Mouse (Mus musculus) CD8-positive naive resting alpha-beta T cell, adult 2 months (primary cell): ENCODE measurements around the gene Plb1.

Experiments used
- DNase-seq, 2 experiments: peaks; one replicate each; pipeline ENCODE4 v3.0.0; 2022; ENCODE audit warnings: low read depth in 2 of 2, low spot score in 2 of 2

The Plb1 gene

GRCm38 (mm10) chr5:32243286-32243885, 10.9 kb downstream of the Plb1 start:
- no peak for DNase-seq

- DNase-seq, result no peak
Observed at GRCm38 (mm10) chr5:32245385-32245784, 12.9 kb downstream of the Plb1 start.

- no peak for DNase-seq
Observed at GRCm38 (mm10) chr5:32260751-32261150, 28.2 kb downstream of the Plb1 start.

- no peak for DNase-seq
Observed at GRCm38 (mm10) chr5:32261251-32261650, 28.7 kb downstream of the Plb1 start.

GRCm38 (mm10) chr5:32262534-32262933, 30.0 kb downstream of the Plb1 start:
- no peak for DNase-seq

GRCm38 (mm10) chr5:32272502-32272901, 40.0 kb downstream of the Plb1 start:
- DNase-seq, result no peak

DNA sequence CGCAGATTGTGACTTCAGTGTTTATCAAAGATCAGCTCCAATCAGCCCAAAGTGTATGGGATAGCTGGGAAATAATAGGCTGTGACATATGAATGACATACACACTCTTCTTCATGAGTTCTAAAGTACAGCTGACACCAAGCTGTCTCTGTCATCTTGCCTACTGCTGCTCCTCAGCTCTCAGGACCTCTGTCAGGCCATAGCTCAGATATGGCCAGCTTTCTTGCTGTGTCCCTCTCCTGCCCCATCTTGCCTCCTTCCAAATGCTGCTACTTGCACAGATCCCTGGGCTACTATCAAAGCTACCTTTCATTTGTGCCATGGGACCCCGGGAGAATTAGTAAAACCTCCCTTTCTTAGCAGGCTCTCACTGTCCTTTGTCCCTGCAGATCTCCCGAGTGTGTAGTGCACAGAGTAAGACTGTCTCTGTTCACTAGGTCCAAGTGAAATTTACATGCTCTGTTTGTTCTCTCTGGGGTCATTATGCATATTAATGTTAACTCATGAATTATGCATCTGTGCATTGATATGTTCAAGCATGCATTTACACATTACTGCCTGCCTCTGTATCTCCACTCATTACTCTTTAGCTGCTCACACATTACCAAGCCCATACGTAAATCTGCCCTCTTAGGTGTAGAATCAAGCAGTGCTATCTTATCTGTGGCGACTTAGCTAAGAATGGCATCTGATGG, 45.6 kb downstream of the Plb1 start:
- no peak for DNase-seq

GRCm38 (mm10) chr5:32280066-32280465, 47.6 kb downstream of the Plb1 start:
- no peak for DNase-seq

GRCm38 (mm10) chr5:32282345-32282744, 49.8 kb downstream of the Plb1 start:
- no peak for DNase-seq

DNA sequence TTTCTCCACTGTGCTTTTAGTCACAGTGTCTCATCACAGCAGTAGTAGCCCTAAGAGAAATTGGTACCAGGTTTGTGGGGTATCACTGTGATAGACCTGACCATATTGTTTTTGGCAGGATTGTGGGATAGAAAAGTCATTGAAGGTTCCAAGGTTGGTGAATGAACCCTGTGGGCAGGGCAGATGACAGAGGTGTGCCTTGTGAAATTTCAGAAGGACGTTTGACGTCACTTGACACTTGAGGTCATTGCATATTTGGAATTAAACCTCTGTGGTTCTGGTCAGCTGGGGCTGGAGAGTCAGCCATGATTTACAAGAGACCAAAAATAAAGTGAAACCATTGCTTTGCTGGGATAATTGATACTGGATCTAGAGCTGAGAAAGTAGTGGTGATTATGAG, 50.9 kb downstream of the Plb1 start:
- no peak for DNase-seq

DNA sequence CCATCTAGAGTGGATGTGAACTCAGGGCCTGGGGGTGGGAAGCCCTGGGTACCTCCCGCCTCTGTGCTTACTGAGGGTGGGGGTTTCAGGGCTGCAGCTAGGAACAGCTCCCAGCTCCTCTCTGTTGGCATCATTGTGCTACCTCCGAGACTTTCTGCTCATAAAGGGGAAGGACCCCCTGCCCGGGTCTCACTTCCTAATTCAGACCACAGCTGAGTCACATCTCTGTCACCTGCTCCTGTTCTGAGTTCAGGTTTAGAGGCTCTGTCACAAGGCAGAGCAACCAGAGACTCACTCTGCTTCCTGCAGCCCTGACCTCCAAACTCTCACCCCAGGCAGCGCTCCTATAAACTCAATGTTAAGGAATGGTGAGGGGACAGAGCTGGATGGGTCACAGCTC, 53.8 kb downstream of the Plb1 start:
- no peak for DNase-seq

DNA sequence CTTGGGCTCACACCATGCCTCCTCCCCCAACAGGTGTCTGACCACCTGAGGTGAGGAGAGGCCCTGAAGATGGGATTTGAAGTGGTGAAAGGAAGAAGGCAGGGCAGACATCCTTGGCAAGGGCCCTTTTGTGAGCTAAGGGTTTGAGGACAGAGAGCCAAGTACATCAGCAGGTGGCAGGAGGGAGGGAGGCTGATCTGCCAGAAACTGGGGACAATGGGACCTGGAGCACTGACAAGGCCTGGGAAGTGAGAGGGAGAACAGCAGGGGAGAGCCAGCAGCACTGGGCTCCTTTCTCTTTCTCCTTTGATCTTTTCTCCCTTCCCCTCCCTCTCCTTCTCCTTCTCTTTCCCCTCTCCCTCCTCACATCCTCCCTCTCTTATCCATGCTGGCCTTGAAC, 55.5 kb downstream of the Plb1 start:
- DNase-seq, result no peak

DNA sequence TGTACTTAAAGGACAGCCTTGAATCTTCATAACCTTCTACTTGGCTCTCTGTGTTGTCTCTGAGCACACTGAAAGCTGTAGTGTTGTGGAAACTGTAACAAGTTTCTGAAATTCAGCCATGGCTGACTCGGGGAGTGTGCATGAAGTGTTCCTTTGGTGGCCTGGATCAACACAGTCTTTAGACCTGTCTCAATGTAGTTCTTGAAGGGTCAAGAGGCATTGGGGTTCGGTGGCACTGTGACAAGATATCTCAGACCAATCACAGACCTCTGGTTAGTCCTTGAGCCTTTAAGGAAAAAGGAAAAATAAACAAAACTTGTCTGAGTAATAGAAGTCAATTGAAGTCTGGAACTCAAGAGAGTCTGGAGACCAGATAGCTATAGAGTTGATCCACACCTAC, 58.8 kb downstream of the Plb1 start:
- no peak for DNase-seq

DNA sequence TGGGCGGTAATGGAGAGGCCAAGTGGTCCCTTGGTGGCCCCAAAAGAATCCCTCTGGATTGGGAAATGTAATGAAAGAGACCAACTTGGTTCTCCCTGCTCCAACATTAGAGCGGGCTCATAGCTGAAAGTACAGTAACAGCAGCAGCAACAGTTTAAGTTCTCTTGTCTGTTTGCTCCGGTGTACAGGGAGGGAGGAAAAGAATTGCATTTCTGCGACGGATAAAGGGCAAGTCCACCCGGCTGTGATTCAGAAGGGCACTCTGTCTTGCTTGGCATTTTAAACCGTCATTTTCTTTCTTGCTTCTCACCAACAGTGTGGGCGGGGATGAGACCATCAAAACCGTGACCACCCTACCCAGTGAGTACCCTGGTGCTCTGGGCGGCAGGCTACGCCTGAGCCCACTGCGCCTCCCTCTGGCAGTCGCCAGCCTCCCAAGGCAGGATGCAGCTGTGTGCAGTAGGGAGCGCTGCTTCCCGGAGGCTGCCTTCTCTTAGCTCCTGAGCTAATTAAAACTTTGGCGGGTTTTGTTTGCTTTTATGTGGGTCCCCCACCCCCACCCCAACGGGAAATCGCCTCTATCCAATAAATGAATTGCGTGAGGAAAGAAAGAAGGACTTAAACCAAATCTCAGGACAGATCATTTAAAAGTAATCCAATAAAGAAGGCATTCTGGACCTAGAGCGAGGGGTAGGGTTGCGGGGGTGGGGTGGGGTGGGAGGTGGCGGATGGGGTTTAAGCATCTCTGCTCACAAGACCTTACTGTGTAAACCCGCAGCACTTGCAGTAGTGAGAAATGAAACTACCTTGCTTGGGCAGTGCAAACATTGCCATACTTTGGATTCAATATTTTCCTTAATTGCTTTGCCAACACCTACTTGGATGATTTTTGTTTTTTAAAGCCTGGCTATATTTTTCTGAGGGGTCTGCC, 70.7 kb downstream of the Plb1 start:
- no peak for DNase-seq

DNA sequence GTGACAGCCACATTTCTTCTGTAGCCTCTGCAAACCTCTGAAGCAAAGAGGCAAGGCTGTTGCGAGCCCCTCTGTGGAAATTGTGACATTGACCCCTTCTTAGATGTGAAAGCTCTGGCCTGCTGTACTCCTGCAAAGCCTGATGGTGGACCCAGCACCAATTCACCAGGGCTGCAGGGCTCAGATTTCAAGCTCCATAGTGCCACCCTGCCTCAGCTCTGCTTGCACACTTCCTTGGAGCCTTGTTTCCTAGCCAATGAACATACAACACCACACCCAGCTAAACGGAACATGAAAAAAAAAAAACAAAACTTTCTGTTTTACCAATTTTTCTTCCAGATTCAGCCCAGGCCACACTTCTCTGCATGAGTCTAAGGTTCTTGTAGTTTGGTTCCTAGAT, 74.6 kb downstream of the Plb1 start:
- no peak for DNase-seq

GRCm38 (mm10) chr5:32308647-32309046, 76.1 kb downstream of the Plb1 start:
- DNase-seq, result no peak

GRCm38 (mm10) chr5:32309714-32310113, 77.2 kb downstream of the Plb1 start:
- DNase-seq, result no peak

DNA sequence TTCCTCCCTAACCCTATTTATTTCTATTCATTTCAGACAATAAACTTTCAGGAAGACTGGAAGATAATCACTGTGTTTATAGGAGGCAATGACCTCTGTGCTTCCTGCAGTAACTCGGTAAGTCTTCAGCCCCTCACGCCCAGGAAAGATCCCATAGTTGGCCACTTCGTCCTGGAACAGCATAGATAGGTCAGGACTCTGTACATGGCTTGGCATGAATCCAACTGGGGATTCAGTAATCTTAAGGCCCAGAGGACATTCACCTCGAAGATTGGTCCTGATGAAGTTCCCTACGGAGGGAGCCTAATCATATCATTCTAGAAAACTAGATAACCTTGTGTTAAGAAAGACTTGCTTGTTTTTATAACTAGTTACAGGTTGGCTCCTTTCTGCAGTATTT, 78.3 kb downstream of the Plb1 start:
- DNase-seq, result no peak

DNA sequence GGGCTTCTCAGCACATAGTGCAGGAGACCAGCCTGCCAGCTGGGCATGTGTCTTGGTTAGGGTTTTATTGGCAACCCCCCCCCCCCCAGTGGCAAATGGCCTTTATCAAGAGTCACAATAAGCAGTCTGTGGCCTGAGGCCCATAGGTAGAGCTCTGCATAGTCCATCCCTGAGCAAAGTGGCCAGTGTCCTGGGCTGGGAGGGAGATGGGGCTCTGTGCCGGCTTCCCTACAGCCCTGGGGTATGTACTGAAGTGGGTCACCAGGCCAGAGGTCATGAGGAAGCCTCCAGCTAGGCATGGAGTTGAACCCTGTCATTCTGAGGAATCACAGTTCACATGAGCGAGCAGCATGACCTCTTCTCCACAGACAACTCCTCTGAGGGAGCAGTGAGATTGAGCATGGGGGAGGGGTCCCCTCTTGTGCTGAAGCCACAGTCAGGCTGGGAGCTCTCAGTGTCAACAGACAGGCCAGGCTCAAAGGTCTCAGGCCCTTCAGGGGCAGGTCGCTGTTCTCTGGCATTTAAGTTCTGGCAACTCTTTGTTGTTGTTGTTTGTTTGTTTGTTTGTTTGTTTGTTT, 79.2 kb downstream of the Plb1 start:
- DNase-seq, result no peak

DNA sequence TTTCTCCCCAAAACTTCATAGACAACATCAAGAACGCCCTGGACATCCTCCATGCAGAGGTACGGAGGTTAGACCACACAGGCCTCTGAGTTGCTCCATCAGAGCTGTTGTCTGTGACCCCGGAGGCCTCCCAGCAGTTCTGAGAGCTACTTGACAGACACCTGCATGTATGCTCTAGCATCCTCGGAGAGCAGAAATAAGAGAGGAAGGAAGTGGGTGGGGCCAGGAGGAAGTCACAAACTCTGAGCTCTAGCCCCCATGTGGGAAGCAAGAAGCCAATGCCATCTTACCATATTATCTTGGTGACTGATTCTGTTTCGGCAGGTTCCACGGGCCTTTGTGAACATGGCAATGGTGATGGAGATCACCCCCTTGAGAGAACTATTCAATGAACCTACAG, 81.2 kb downstream of the Plb1 start:
- DNase-seq, result peak in 1 of 2 experiments; percentile 15

DNA sequence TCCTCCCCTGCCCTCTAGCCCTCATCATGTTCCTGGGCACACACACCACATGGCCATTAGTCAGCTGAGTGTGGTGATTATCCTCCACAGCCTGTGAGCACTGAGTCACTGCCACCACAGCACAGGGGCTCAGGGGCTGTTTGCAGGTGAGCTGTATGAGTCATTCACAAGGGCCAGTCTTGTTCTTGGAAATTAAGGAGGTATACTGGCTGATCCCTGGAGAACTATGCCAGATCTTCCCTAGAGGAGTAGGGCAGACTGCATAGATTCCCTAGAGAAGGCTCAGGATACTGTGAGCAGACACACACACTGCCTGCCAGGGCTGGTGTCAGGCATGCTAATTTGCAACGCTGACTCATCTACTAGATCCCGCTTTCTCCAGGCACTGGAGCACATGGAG, 82.2 kb downstream of the Plb1 start:
- DNase-seq, result no peak
